Mouse (Mus musculus): ENCODE data around the gene Pla2g4f. TPM values are rescaled to one million over a fixed set of nuclear protein-coding genes. Genes with fewer than 3 reads are reported as not detected.

Pla2g4f gene
- polyA plus RNA-seq, 1 experiment from 2014 or later, result 2.5 TPM

DNA sequence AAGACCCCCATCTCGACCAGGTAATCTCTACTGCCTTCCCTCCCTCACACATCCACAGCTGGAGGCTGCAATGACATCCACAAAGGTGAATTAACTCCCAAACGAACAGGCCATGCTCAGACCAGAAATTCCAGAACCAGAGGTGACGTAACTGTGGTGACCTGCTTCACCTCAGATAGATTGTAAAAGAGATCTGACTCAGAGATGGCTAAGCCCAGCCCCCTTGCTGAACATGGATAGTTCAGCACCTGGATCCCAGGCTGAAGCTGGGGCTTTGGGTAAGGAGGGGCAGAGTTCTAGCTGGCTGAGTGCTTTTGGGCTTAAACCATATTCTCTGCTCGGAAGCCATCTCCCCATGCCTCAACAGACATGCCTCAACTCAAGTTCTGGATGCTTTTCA is 1.1 kb upstream of the Pla2g4f start:
- no peak overlapping the region for H3K9ac ChIP-seq (ENCODE audit: low read depth, low read length)
- H3K36me3 ChIP-seq (ENCODE audit: control insufficient read depth, insufficient read depth, low read length), result peaks cover 31% of the 10 kb centered on the region
- H3K27me3 ChIP-seq (replicated peaks; ENCODE audit: control insufficient read depth, insufficient read depth, low read length), result no peaks in the 10 kb centered on the region
- no peaks in the 10 kb centered on the region for H3K9me3 ChIP-seq (ENCODE audit: control insufficient read depth, low read length)
- DNase-seq (ENCODE audit: low spot score) (no peak), ATAC-seq (ENCODE audit: low read depth) (no peak)
- H3K4me1 ChIP-seq (ENCODE audit: control insufficient read depth, insufficient read depth, low read length), result no peaks in the 10 kb centered on the region
- H3K4me2 ChIP-seq (ENCODE audit: low read depth, low read length), result no peak overlapping the region
- H3K4me3 ChIP-seq (ENCODE audit: low read depth, low read length), result no peak overlapping the region
- H3K27ac ChIP-seq (replicated peaks; ENCODE audit: low read depth, low read length), result no peak overlapping the region
- WGBS, result 77% methylated on average over 4 of the region's 4 CpGs

DNA sequence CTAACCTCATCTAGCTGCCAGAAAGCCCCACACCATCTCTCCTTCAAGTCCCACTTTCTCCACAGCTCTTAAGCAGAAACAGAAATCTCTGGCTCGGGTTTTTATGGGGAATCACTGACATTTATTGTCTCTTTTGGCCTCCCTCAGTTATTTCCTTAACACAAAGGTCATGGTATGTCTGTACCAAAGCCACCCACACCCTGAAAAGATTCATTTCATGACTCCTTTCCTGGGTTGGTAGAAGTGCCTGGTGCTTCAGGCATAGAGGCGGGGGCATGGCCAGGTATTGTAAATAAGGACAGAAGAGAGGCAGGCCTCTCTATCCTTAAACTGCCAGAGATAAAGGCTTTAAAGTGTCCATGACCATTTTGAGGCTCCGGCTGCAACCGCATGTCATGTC is 522 bp upstream of the Pla2g4f start:
- DNase-seq (ENCODE audit: low spot score) (no peak), ATAC-seq (ENCODE audit: low read depth) (no peak)
- H3K4me1 ChIP-seq (ENCODE audit: control insufficient read depth, insufficient read depth, low read length), result no peaks in the 10 kb centered on the region
- WGBS, result 85% methylated on average over 4 of the region's 4 CpGs
- H3K4me3 ChIP-seq (ENCODE audit: low read depth, low read length), result no peak overlapping the region
- H3K27ac ChIP-seq (replicated peaks; ENCODE audit: low read depth, low read length), result no peak overlapping the region
- H3K27me3 ChIP-seq (replicated peaks; ENCODE audit: control insufficient read depth, insufficient read depth, low read length), result no peaks in the 10 kb centered on the region
- H3K9ac ChIP-seq (ENCODE audit: low read depth, low read length), result no peak overlapping the region
- no peak overlapping the region for H3K4me2 ChIP-seq (ENCODE audit: low read depth, low read length)
- H3K9me3 ChIP-seq (ENCODE audit: control insufficient read depth, low read length), result no peaks in the 10 kb centered on the region
- H3K36me3 ChIP-seq (ENCODE audit: control insufficient read depth, insufficient read depth, low read length), result peaks cover 30% of the 10 kb centered on the region

DNA sequence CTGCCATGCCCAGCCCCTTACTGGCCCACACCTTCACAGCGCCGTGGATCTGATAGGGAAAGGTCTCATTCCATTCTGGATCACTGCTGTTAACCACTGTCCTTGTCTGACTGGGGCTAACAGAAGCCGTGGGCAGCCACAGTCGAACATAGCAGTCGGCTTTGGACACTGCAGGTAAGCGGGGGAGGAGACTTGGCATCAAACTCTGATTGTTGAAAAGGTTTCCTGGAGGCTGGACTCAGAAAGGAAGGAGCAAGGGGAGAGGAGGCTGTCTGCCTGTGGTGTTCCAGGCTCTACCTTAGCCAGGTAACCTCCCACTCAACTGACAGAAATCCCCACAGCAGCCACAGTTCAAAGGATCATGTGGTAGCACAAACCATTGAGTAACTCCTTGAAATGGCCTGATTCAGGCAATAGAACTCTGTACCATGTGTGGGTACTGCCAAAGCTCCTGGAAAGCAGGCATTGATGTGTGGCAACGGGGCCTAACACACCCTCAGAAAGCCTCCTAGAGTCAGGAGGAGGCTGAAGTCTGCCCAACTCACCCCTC is 1.6 kb downstream of the Pla2g4f start:
- Histone ChIP-seq H3K4me1 (ENCODE audit: control insufficient read depth, insufficient read depth, low read length) (no peaks in the 10 kb centered on the region), H3K4me3 (ENCODE audit: low read depth, low read length) (no peak overlapping the region), H3K4me2 (ENCODE audit: low read depth, low read length) (no peak overlapping the region), H3K9me3 (ENCODE audit: control insufficient read depth, low read length) (no peaks in the 10 kb centered on the region), H3K36me3 (ENCODE audit: control insufficient read depth, insufficient read depth, low read length) (peaks cover 9% of the 10 kb centered on the region), H3K27me3 (replicated peaks; ENCODE audit: control insufficient read depth, insufficient read depth, low read length) (no peaks in the 10 kb centered on the region), H3K27ac (replicated peaks; ENCODE audit: low read depth, low read length) (no peak overlapping the region), H3K9ac (ENCODE audit: low read depth, low read length) (no peak overlapping the region)
- ATAC-seq (ENCODE audit: low read depth) (no peak), DNase-seq (ENCODE audit: low spot score) (no peak)
- WGBS, result 84% methylated on average over 7 of the region's 7 CpGs

DNA sequence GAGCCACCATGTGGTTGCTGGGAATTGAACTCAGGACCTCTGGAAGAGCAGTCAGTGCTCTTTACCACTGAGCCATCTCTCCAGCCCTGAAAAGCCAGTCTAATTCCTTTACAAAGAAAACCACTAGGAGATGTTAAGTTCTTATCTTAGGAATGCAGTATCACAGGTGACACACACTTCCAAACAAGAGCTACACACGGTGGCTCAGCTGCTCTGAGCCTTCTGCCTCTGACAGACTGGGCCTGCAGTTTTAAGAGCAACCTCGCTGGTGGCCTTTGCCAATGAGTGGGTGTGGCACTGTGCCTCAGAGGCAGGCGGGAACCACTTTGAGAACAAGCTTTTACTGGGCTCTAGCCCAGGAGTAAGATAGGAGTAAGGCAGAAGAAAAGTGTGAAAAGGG is 9.9 kb downstream of the Pla2g4f start:
- Histone ChIP-seq H3K4me3 (ENCODE audit: low read depth, low read length) (no peak overlapping the region), H3K9ac (ENCODE audit: low read depth, low read length) (no peak overlapping the region), H3K9me3 (ENCODE audit: control insufficient read depth, low read length) (no peaks in the 10 kb centered on the region), H3K4me2 (ENCODE audit: low read depth, low read length) (no peak overlapping the region), H3K27ac (replicated peaks; ENCODE audit: low read depth, low read length) (no peak overlapping the region), H3K36me3 (ENCODE audit: control insufficient read depth, insufficient read depth, low read length) (no peaks in the 10 kb centered on the region), H3K27me3 (replicated peaks; ENCODE audit: control insufficient read depth, insufficient read depth, low read length) (no peaks in the 10 kb centered on the region), H3K4me1 (ENCODE audit: control insufficient read depth, insufficient read depth, low read length) (no peaks in the 10 kb centered on the region)
- peak; percentile 15 for DNase-seq (ENCODE audit: low spot score)
- no peak for ATAC-seq (ENCODE audit: low read depth)
- 25% methylated on average over 3 of the region's 3 CpGs for WGBS

DNA sequence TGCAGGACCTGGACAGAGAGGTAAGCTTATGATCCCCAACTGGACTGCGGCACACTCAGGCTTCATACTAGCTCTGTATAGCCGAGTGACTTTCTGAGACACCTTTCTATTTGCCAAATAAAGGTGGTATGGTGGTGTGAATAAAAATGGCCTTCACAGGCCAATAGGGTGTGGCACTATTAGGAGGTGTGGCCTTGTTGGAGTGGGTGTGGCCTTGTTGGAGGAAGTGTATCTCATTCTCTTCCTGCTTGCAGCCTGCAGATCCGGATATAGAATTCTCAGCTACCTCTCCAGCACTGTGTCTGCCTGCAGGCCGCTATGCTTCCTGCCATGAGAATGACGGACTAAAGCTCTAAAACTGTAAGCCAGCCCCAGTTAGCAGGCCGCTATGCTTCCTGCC is 12.9 kb downstream of the Pla2g4f start:
- no peak for DNase-seq (ENCODE audit: low spot score)
- no peaks in the 10 kb centered on the region for H3K27me3 ChIP-seq (replicated peaks; ENCODE audit: control insufficient read depth, insufficient read depth, low read length)
- no peaks in the 10 kb centered on the region for H3K4me1 ChIP-seq (ENCODE audit: control insufficient read depth, insufficient read depth, low read length)
- WGBS, result 85% methylated on average over 6 of the region's 6 CpGs
- H3K4me2 ChIP-seq (ENCODE audit: low read depth, low read length), result no peak overlapping the region
- ATAC-seq (ENCODE audit: low read depth), result no peak
- H3K27ac ChIP-seq (replicated peaks; ENCODE audit: low read depth, low read length), result no peak overlapping the region
- H3K4me3 ChIP-seq (ENCODE audit: low read depth, low read length), result no peak overlapping the region
- H3K9me3 ChIP-seq (ENCODE audit: control insufficient read depth, low read length), result no peaks in the 10 kb centered on the region
- no peak overlapping the region for H3K9ac ChIP-seq (ENCODE audit: low read depth, low read length)
- H3K36me3 ChIP-seq (ENCODE audit: control insufficient read depth, insufficient read depth, low read length), result no peaks in the 10 kb centered on the region

DNA sequence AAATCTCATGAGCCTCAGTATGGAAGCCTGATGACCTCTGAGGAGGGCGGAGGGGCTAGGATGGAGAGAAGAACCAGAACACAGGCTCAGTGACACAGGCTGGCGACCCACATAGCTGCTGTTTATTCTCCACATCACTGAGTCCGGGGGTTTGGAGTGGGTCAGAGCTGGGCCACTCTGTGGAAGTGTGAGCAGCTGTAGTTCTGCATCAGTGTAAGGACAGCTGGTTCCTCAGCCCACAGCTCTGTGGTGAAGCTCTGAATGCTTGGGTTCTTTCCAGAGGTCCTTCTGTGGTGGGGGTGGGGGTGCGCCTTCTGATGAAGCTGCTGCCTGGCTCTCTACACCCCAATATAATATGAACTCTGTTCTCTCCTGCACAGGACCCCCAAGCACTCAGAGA is 14.1 kb downstream of the Pla2g4f start:
- 90% methylated on average over 4 of the region's 4 CpGs for WGBS
- Histone ChIP-seq H3K4me3 (ENCODE audit: low read depth, low read length) (no peak overlapping the region), H3K9me3 (ENCODE audit: control insufficient read depth, low read length) (no peaks in the 10 kb centered on the region), H3K27ac (replicated peaks; ENCODE audit: low read depth, low read length) (no peak overlapping the region), H3K9ac (ENCODE audit: low read depth, low read length) (no peak overlapping the region), H3K4me2 (ENCODE audit: low read depth, low read length) (no peak overlapping the region), H3K27me3 (replicated peaks; ENCODE audit: control insufficient read depth, insufficient read depth, low read length) (no peaks in the 10 kb centered on the region), H3K36me3 (ENCODE audit: control insufficient read depth, insufficient read depth, low read length) (no peaks in the 10 kb centered on the region), H3K4me1 (ENCODE audit: control insufficient read depth, insufficient read depth, low read length) (no peaks in the 10 kb centered on the region)
- DNase-seq (ENCODE audit: low spot score) (no peak), ATAC-seq (ENCODE audit: low read depth) (peak; percentile 53; the same call in 1 of the 2 replicates)

DNA sequence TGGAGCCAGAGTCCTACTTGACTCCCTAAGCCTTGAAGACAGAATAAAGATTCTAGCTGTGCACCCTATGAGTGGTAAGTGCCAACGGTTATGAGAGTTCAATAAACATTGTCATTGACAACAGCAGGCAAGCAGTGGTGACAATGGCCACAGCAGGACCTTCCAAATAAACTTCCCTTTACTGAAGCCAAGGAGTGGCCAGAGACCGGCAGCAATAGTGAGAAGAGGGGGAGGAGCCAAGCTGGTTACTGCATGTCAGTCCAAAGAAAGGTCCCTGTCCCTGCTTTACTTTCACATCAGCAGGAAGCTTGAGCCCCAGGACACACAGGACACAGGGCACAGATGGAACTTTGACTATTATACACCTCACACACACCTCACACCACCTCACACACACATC is 17.8 kb downstream of the Pla2g4f start:
- WGBS, result 42% methylated on average over 2 of the region's 2 CpGs
- no peak for ATAC-seq (ENCODE audit: low read depth)
- no peaks in the 10 kb centered on the region for H3K4me1 ChIP-seq (ENCODE audit: control insufficient read depth, insufficient read depth, low read length)

DNA sequence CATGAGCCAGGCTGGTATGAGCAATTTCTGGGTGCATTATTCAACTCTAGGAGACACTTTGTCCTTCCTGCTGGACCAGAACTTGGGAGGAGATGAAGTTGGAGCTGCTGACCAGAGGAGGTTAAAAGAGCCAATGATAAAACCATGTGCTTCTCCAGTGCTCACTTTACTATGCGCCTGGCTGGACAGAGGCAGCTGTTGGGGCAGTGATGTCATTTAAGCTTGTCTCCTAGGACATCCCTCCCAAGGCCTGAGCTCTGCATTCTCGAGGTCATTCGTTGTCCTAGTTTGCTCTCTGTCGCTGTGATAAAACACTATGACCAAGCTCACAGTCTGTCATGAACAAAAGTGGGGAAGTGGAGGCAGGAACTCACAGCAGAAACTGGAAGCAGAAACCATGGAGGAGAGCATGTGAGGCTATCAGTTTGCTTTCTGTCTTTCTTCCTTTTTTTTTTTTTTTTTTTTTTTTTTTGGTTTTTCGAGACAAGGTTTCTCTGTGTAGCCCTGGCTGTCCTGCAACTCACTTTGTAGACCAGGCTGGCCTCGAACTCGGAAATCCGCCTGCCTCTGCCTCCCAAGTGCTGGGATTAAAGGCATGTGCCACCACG is 22.4 kb downstream of the Pla2g4f start:
- H3K4me3 ChIP-seq (ENCODE audit: low read depth, low read length), result no peak overlapping the region
- no peaks in the 10 kb centered on the region for H3K27me3 ChIP-seq (replicated peaks; ENCODE audit: control insufficient read depth, insufficient read depth, low read length)
- no peak for DNase-seq (ENCODE audit: low spot score)
- no peaks in the 10 kb centered on the region for H3K9me3 ChIP-seq (ENCODE audit: control insufficient read depth, low read length)
- no peak for ATAC-seq (ENCODE audit: low read depth)
- no peaks in the 10 kb centered on the region for H3K36me3 ChIP-seq (ENCODE audit: control insufficient read depth, insufficient read depth, low read length)
- 89% methylated on average over 8 of the region's 9 CpGs for WGBS
- no peak overlapping the region for H3K27ac ChIP-seq (replicated peaks; ENCODE audit: low read depth, low read length)
- no peak overlapping the region for H3K4me2 ChIP-seq (ENCODE audit: low read depth, low read length)
- H3K9ac ChIP-seq (ENCODE audit: low read depth, low read length), result no peak overlapping the region
- no peaks in the 10 kb centered on the region for H3K4me1 ChIP-seq (ENCODE audit: control insufficient read depth, insufficient read depth, low read length)

More for the DNA sequence above, 17.8 kb downstream of the Pla2g4f start:
- no peaks in the 10 kb centered on the region for H3K27me3 ChIP-seq (replicated peaks; ENCODE audit: control insufficient read depth, insufficient read depth, low read length)
- no peaks in the 10 kb centered on the region for H3K36me3 ChIP-seq (ENCODE audit: control insufficient read depth, insufficient read depth, low read length)
- H3K9me3 ChIP-seq (ENCODE audit: control insufficient read depth, low read length), result no peaks in the 10 kb centered on the region
- H3K4me2 ChIP-seq (ENCODE audit: low read depth, low read length), result no peak overlapping the region
- no peak for DNase-seq (ENCODE audit: low spot score)
- no peak overlapping the region for H3K27ac ChIP-seq (replicated peaks; ENCODE audit: low read depth, low read length)
- H3K9ac ChIP-seq (ENCODE audit: low read depth, low read length), result no peak overlapping the region
- no peak overlapping the region for H3K4me3 ChIP-seq (ENCODE audit: low read depth, low read length)

DNA sequence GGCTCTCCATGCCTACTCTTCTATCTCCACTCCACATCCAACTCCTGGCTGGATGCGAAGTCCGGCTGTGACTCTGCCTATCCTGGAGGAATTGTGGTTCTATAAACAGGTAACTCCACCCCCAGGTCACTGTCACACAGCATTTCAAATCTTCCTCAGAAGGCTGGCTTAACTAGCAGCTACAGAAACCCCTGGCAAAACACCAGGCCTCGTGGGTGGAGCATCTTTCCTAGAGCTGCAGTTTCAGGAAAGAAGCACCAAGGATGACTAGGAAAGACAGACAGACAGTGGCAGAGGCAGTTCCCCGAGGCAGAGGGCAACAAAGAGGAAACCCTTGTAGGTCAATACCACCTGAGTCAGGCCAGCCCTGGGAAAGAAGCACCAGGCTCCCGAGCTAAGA is 25.0 kb downstream of the Pla2g4f start, which contains the start of gene Pla2g4d:
TSS of gene Pla2g4d (minus strand) at position 203 of the 400 bp plus-strand sequence.
- WGBS, result 68% methylated on average over 5 of the region's 5 CpGs
- no peaks in the 10 kb centered on the region for H3K27me3 ChIP-seq (replicated peaks; ENCODE audit: control insufficient read depth, insufficient read depth, low read length)
- no peak within 1 kb of the TSS for H3K4me3 ChIP-seq (ENCODE audit: low read depth, low read length)
- DNase-seq (ENCODE audit: low spot score) (no peak), ATAC-seq (ENCODE audit: low read depth) (no peak)
- H3K4me1 ChIP-seq (ENCODE audit: control insufficient read depth, insufficient read depth, low read length), result no peaks in the 10 kb centered on the region
- H3K4me2 ChIP-seq (ENCODE audit: low read depth, low read length), result no peak within 1 kb of the TSS
- no peak within 1 kb of the TSS for H3K9ac ChIP-seq (ENCODE audit: low read depth, low read length)
- no peaks in the 10 kb centered on the region for H3K9me3 ChIP-seq (ENCODE audit: control insufficient read depth, low read length)
- H3K36me3 ChIP-seq (ENCODE audit: control insufficient read depth, insufficient read depth, low read length), result no peaks in the 10 kb centered on the region
- H3K27ac ChIP-seq (replicated peaks; ENCODE audit: low read depth, low read length), result no peak within 1 kb of the TSS
